Mouse (Mus musculus) forebrain, postnatal 0 days (tissue): ENCODE data around the gene Samd4b. TPM values are rescaled to one million over a fixed set of nuclear protein-coding genes. Genes with fewer than 3 reads are reported as not detected.
A peak's percentile ranks its signal among the peaks of the same experiment; 100 is the strongest.

Experiments
- ATAC-seq: fragments of 200-750 bp; cut with Nextera tagmentation; 2 replicates; pipeline ENCODE4 v1.8.0; 2017; ENCODE audit warnings: mild to moderate bottlenecking, moderate library complexity
- DNase-seq: peaks from one replicate; pipeline ENCODE4 v3.0.0-alpha.2; 2015
- H3K27ac ChIP-seq: fragments of 300-500 bp; sonication (generic); 2 replicates; pipeline ENCODE4 v1.5.1; 2014; ENCODE audit warnings: low read depth, mild to moderate bottlenecking, antibody characterized with exemption, low read length, moderate library complexity, mixed read lengths
- H3K27me3 ChIP-seq: fragments of 300-500 bp; sonication (generic); 2 replicates; pipeline ENCODE4 v1.6.1; 2014; ENCODE audit warnings: mild to moderate bottlenecking, low read length, mixed read lengths; ENCODE audit not compliant: insufficient read depth
- H3K36me3 ChIP-seq: fragments of 300-500 bp; sonication (generic); 2 replicates; pipeline ENCODE4 v1.6.1; 2014; ENCODE audit warnings: mild to moderate bottlenecking, moderate library complexity; ENCODE audit not compliant: insufficient read depth
- H3K4me1 ChIP-seq: fragments of 300-500 bp; sonication (generic); 2 replicates; pipeline ENCODE4 v1.6.1; 2014; ENCODE audit warnings: antibody characterized with exemption; ENCODE audit not compliant: insufficient read depth
- H3K4me2 ChIP-seq: fragments of 300-500 bp; sonication (generic); 2 replicates; pipeline ENCODE4 v1.6.1; 2014; ENCODE audit warnings: low read depth, mild to moderate bottlenecking, moderate library complexity
- H3K4me3 ChIP-seq: fragments of 300-500 bp; sonication (generic); 2 replicates; pipeline ENCODE4 v1.5.1; 2014; ENCODE audit warnings: low read depth, low read length, mixed read lengths
- H3K9ac ChIP-seq: fragments of 300-500 bp; sonication (generic); 2 replicates; pipeline ENCODE4 v1.6.1; 2014; ENCODE audit warnings: mild to moderate bottlenecking
- H3K9me3 ChIP-seq: fragments of 300-500 bp; sonication (generic); 2 replicates; pipeline ENCODE4 v1.6.1; 2016; ENCODE audit warnings: low read length
- CTCF ChIP-seq: sonication (generic); IDR thresholded peaks from 2 replicates; pipeline ENCODE4 v1.5.1; 2016; ENCODE audit warnings: antibody characterized with exemption, control low read depth, low read depth
- WGBS: fragments of 180-500 bp; shearing (Covaris S2); extraction: QIAGEN DNeasy Blood & Tissue Kit; methylation state at CpG from one replicate; pipeline ENCODE4 v1.1.7; 2014; 5-methylcytosine and 5-hydroxymethylcytosine counted together
- polyA plus RNA-seq: library from polyadenylated mRNA; unstranded; fragments of >200 nt; fragmentation: Nextera tagmentation; extraction: Ambion mirVana; gene quantifications from 2 replicates; pipeline ENCODE4 v1.2.1, GENCODE M21; 2015
- total RNA-seq: library from RNA; depleted of rRNA; stranded (reverse); fragments of >200 nt; gene quantifications from 2 replicates; pipeline ENCODE4 v1.2.3, GENCODE M21; 2014

Gene Samd4b
- total and polyA plus RNA-seq, 2 experiments from 2014 or later, result 23.3 to 49.1 TPM

DNA sequence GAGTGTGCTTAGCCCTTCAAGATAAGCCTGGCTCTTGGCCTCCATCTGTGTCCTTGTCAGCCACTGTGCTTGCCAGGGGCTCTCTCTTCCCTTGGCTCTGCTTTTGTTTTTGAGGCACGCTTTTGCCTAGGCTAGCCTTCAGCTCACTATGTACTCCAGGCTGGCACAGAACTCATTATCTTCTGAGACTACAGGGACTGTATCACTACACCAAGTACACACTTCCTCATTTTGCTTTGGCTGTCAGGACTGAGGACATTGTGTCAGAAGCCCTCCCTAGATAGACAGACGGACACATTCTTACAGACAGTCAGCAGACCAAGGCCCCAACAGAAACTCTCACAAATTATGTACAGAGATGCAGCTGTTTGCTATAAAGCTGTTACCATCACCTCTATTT is 135.2 kb downstream of the Samd4b start:
- no peak for TF ChIP-seq CTCF
- Histone ChIP-seq H3K27ac (no peak overlapping the region), H3K4me1 (no peaks in the 10 kb centered on the region), H3K4me2 (no peak overlapping the region), H3K27me3 (no peaks in the 10 kb centered on the region), H3K4me3 (no peak overlapping the region), H3K9me3 (no peaks in the 10 kb centered on the region), H3K36me3 (peaks cover 65% of the 10 kb centered on the region), H3K9ac (no peak overlapping the region)
- DNase-seq (no peak), ATAC-seq (no peak)
- 99% methylated on average over 2 of the region's 2 CpGs for whole genome bisulfite sequencing

DNA sequence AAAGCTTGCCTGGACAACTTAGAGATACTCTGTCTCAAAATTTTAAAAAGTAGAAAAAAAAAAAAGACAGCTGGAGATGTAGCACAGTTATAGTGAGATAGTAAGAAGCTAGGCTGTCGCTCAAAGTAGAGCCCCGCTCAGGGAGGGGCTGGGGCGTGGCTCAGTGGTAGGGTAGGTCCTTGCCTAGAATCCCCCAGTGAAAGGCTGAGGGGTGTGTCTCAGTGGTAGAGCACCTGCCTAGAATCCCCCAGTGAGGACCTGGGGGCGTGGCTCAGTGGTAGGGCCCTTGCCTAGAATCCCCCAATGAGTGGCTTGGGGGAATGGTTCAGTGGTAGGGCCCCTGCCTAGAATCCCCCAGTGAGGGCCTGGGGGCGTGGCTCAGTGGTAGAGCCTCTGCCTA is 137.6 kb downstream of the Samd4b start:
- 93% methylated on average over 5 of the region's 5 CpGs for WGBS
- H3K36me3 ChIP-seq, result peaks cover 52% of the 10 kb centered on the region
- H3K4me1 ChIP-seq, result no peaks in the 10 kb centered on the region
- H3K9ac ChIP-seq, result no peak overlapping the region
- no peak overlapping the region for H3K4me3 ChIP-seq
- ATAC-seq (no peak), DNase-seq (no peak)
- no peaks in the 10 kb centered on the region for H3K27me3 ChIP-seq
- no peak for TF ChIP-seq CTCF
- H3K4me2 ChIP-seq, result no peak overlapping the region
- H3K27ac ChIP-seq, result no peak overlapping the region
- no peaks in the 10 kb centered on the region for H3K9me3 ChIP-seq

DNA sequence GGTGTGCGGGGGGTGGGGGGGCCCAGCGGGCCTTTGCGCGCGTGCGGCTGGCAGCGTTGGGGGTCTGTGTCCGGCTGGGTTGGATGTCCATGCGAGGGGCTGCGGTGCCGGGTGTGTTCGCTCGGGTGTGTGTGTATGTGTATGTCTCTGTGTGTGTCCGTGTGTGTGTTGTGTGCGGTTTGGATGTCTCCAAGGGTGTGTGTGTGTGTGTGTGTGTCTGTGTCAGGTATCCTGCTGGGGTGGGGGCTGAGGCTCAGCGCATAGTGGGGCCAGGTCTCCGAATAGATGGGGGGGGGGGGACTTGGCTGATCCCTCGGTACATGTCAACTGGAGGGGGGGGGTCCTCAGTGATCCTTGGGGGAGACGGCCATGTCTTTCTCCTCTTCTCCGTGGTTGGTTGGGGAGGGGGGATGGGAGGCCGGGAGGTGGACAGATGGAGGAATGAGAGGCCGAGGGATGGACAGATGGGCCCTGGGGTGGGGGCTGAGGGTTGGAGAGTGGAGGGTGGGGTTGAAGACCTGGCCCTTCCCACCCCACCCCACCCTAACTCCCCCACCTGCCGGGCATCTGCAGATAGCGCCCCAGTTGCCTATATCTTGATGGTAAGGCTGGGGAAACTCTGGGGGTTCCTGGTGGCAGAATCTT is 145.5 kb downstream of the Samd4b start:
- peak overlapping the region; percentile 73 for H3K4me2 ChIP-seq
- H3K9ac ChIP-seq, result peak overlapping the region; percentile 82
- WGBS, result 2% methylated on average over 21 of the region's 24 CpGs
- peak overlapping the region; percentile 88 for H3K4me3 ChIP-seq
- peak; percentile 45 for ATAC-seq
- peak; percentile 32 for DNase-seq
- H3K9me3 ChIP-seq, result no peaks in the 10 kb centered on the region
- TF ChIP-seq CTCF, result no peak
- peaks cover 11% of the 10 kb centered on the region; the same call in 1 of the 2 replicates for H3K4me1 ChIP-seq
- H3K27me3 ChIP-seq, result no peaks in the 10 kb centered on the region
- peak overlapping the region; percentile 67; the same call in 1 of the 2 replicates for H3K27ac ChIP-seq
- H3K36me3 ChIP-seq, result peaks cover 12% of the 10 kb centered on the region; the same call in 1 of the 2 replicates

DNA sequence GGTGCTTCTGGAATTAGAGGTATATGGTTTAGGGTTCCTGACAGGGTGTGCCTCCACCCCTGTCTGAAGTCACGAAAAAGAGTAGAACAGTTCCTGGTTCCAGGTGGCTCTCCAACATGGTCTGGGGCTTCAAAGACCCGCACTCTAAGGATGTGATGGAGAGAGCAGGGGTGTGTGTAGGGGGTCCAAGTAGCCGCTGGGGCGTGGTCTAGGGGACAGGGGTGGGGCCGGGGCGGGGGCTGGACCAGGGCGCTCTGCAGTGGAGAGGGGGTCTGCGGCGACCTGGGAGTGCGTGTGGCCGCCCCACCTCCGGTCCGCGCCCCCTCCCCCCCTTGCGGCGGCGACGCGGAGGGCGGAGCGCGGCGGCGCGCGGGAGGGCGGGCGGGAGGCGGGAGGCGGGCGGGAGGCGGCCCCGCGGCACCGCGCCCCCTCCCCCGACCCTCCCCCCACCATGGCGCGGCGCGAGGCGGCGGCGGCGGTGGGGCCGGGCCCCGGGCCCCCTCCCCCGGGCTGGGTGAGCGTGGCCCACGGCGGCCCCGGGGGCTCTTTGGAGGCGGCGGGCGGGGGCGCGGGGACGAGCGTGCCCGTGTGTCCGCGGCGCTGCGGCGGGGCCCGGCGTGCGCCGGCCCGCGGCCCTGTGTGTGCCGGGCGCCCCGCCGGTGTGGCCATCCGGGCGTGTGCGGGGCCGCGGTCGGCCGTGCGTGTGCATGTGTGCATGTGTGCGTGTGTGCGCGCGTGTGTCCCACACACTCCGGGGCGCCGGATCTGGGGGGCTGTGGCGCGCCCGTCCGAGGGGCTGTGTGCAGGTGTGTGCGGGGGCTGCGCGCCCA is 146.2 kb downstream of the Samd4b start, which contains the start of gene Lrfn1:
Gene Lrfn1, plus strand, starts transcription at position 450 of the 830 bp plus-strand sequence.
- peak within 1 kb of the TSS; percentile 88 for H3K4me3 ChIP-seq
- peak within 1 kb of the TSS; percentile 82 for H3K9ac ChIP-seq
- ATAC-seq (peak; percentile 82), DNase-seq (peak; percentile 39)
- WGBS, result 1% methylated on average over 31 of the region's 97 CpGs
- H3K4me2 ChIP-seq, result peak within 1 kb of the TSS; percentile 73
- H3K27ac ChIP-seq, result peak within 1 kb of the TSS; percentile 67
- peaks cover 8% of the 10 kb centered on the region; the same call in 1 of the 2 replicates for H3K36me3 ChIP-seq
- no peaks in the 10 kb centered on the region for H3K27me3 ChIP-seq
- H3K4me1 ChIP-seq, result peaks cover 11% of the 10 kb centered on the region; the same call in 1 of the 2 replicates
- no peaks in the 10 kb centered on the region for H3K9me3 ChIP-seq
- TF ChIP-seq CTCF, result no peak

GRCm38 (mm10) chr7:28447865-28448820 is 149.8 kb downstream of the Samd4b start:
- H3K36me3 ChIP-seq, result no peaks in the 10 kb centered on the region
- ATAC-seq (no peak), DNase-seq (no peak)
- H3K4me1 ChIP-seq, result 0 out of 2 replicates have a peak, but pooled peaks cover 4% of the 10 kb centered on the region
- no peaks in the 10 kb centered on the region for H3K27me3 ChIP-seq
- H3K4me3 ChIP-seq, result no peak overlapping the region
- H3K27ac ChIP-seq, result no peak overlapping the region
- 72% methylated on average over 13 of the region's 13 CpGs for WGBS
- no peak for TF ChIP-seq CTCF
- H3K9me3 ChIP-seq, result no peaks in the 10 kb centered on the region
- no peak overlapping the region for H3K9ac ChIP-seq
- no peak overlapping the region for H3K4me2 ChIP-seq

GRCm38 (mm10) chr7:28447101-28447830 is 150.7 kb downstream of the Samd4b start:
- Histone ChIP-seq H3K9ac (no peak overlapping the region), H3K4me2 (no peak overlapping the region), H3K36me3 (no peaks in the 10 kb centered on the region), H3K9me3 (no peaks in the 10 kb centered on the region), H3K4me1 (no peaks in the 10 kb centered on the region), H3K27me3 (no peaks in the 10 kb centered on the region), H3K4me3 (no peak overlapping the region), H3K27ac (no peak overlapping the region)
- 18% methylated on average over 12 of the region's 12 CpGs for WGBS
- no peak for TF ChIP-seq CTCF
- no peak for DNase-seq
- ATAC-seq, result no peak
